Mouse (Mus musculus): ENCODE results near the gene Klc1.

DNA sequence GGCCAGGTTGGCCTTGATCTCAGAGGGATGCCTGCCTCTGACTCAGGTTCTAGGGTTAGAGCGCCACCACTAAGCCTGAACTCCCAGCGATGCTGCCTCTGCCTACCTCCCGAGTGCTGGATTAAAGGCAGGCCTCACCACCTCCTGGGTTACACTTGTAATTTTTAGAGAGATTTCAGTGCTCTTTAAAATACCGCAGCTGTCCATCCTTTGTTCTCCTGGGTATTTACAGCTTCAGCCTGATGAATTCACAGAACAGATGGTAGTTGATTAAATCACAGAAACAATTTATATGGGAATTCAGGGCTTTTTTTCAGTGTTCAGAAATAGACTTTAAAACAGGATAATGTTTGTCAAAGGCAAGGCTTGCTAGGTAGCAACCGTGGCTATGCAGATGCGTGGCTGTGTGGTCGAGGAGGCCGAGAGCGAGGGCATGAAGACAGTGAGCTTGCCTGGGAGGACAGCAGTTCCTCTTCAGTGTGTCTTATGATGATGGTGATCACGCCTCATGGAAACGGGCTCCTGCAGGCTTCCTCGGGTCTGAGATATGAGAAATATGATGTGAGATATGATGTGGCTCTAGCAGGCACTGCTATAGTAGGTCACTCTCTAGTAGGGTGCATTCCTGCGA is 32.9 kb downstream of the Klc1 start:
- no peak for TF ChIP-seq CTCF (IDR thresholded peaks at IDR 0.05; ENCODE audit: insufficient read depth, low read depth, low read length)
- no peak for TF ChIP-seq POLR2A (IDR thresholded peaks at IDR 0.05; ENCODE audit: insufficient read depth, low read depth, low read length)
